Mouse (Mus musculus) cerebellum, adult 2 months (tissue): ENCODE results near the gene Prr5.

ENCODE experiments used
- CTCF ChIP-seq: fragments of 200-500 bp; IDR thresholded peaks from 2 replicates; pipeline ENCODE4 v1.5.1; 2011; ENCODE audit warnings: low read depth, mild to moderate bottlenecking, control low read depth, low read length, moderate library complexity, borderline replicate concordance; ENCODE audit not compliant: insufficient read depth
- POLR2A ChIP-seq: fragments of 200-500 bp; IDR thresholded peaks from 2 replicates; pipeline ENCODE4 v1.6.1; 2011; ENCODE audit warnings: low read length, control low read depth, borderline replicate concordance; ENCODE audit not compliant: insufficient read depth

- TF ChIP-seq CTCF (no peak), POLR2A (no peak)
Measured at GRCm38 (mm10) chr15:84715132-84715531, 45.7 kb downstream of the Prr5 start.
